Mouse (Mus musculus) liver, embryonic 14.5 days (tissue): Measurements from ENCODE around the gene Gm42715. TPM values are rescaled to one million over a fixed set of nuclear protein-coding genes. Genes with fewer than 3 reads are reported as not detected.

Experiments used
- ATAC-seq: fragments of 200-750 bp; cut with Nextera tagmentation; 2 replicates; pipeline ENCODE4 v1.8.0; 2017; ENCODE audit warnings: moderate number of reproducible peaks, mild to moderate bottlenecking, moderate library complexity; ENCODE audit not compliant: insufficient read depth
- DNase-seq, 3 experiments: peaks; one replicate each; pipeline ENCODE4 v3.0.0-alpha.2; 2012 to 2013; ENCODE audit warnings: low read depth in 3 of 3, low spot score in 3 of 3
- H3K27ac ChIP-seq: fragments of 300-500 bp; sonication (generic); 2 replicates; pipeline ENCODE4 v1.5.1; 2014; ENCODE audit warnings: moderate library complexity, mild to moderate bottlenecking, control low read depth, inconsistent platforms
- H3K27me3 ChIP-seq: fragments of 300-500 bp; sonication (generic); 2 replicates; pipeline ENCODE4 v1.6.1; 2014; ENCODE audit warnings: mild to moderate bottlenecking, low read length, moderate library complexity; ENCODE audit not compliant: control insufficient read depth, insufficient read depth
- H3K36me3 ChIP-seq: fragments of 300-500 bp; sonication (generic); replicated peaks from 2 replicates; pipeline ENCODE4 v1.6.1; 2014; ENCODE audit warnings: low read depth; ENCODE audit not compliant: control insufficient read depth, insufficient read depth
- H3K4me1 ChIP-seq, 2 experiments: fragments of 200-500 bp in 1 of 2; fragments of 300-500 bp in 1 of 2; sonication (generic) in 1 of 2; replicated peaks; 2 replicates each; pipeline ENCODE4 v1.6.1; 2012 to 2014; ENCODE audit warnings: antibody characterized with exemption in 1 of 2, inconsistent platforms in 1 of 2, low read length in 1 of 2; ENCODE audit not compliant: control insufficient read depth in 2 of 2, insufficient read depth in 2 of 2
- H3K4me2 ChIP-seq: fragments of 300-500 bp; sonication (generic); 2 replicates; pipeline ENCODE4 v1.6.1; 2014; ENCODE audit warnings: low read depth, mild to moderate bottlenecking, control low read depth, moderate library complexity
- H3K4me3 ChIP-seq, 2 experiments: fragments of 200-500 bp in 1 of 2; fragments of 300-500 bp in 1 of 2; sonication (generic) in 1 of 2; 2 replicates each; pipeline ENCODE4 v1.5.1; 2012 to 2014; ENCODE audit warnings: low read depth in 2 of 2, low read length in 2 of 2, mild to moderate bottlenecking in 2 of 2, control low read depth in 1 of 2, inconsistent platforms in 1 of 2, moderate library complexity in 1 of 2; ENCODE audit not compliant: insufficient read depth in 1 of 2
- H3K9ac ChIP-seq: fragments of 300-500 bp; sonication (generic); replicated peaks from 2 replicates; pipeline ENCODE4 v1.6.1; 2014; ENCODE audit warnings: mild to moderate bottlenecking, control low read depth, moderate library complexity
- H3K9me3 ChIP-seq: fragments of 300-500 bp; sonication (generic); 2 replicates; pipeline ENCODE4 v1.6.1; 2016; ENCODE audit warnings: low read length, mixed read lengths; ENCODE audit not compliant: control insufficient read depth
- CTCF ChIP-seq: IDR thresholded peaks from 2 replicates; pipeline ENCODE4 v1.5.1; 2016; ENCODE audit warnings: antibody characterized with exemption, low read depth, control low read depth
- EP300 ChIP-seq: IDR thresholded peaks from 2 replicates; pipeline ENCODE4 v1.6.1; 2016; ENCODE audit warnings: antibody characterized with exemption, low read depth
- WGBS: fragments of 180-500 bp; shearing (Covaris S2); extraction: QIAGEN DNeasy Blood & Tissue Kit; methylation state at CpG from one replicate; pipeline ENCODE4 v1.1.7; 2014; ENCODE audit not compliant: insufficient replicate concordance; 5-methylcytosine and 5-hydroxymethylcytosine counted together
- polyA plus RNA-seq, 2 experiments: library from polyadenylated mRNA; depleted of rRNA in 1 of 2; stranded (reverse) in 1 of 2; unstranded in 1 of 2; fragments of >200 nt; fragmentation: Nextera tagmentation in 1 of 2; extraction: Ambion mirVana in 1 of 2; gene quantifications; 2 replicates each; pipeline versions ENCODE4 v1.2.1 to v1.2.3; 2012 to 2014

Gene Gm42715
- polyA plus RNA-seq, 2 experiments = 4.7 to 6.0 TPM

GRCm38 (mm10) chr7:127611011-127611410 lies 91.6 kb downstream of the Gm42715 start:
- H3K27me3 ChIP-seq = no peaks in the 10 kb centered on the region
- TF ChIP-seq EP300 = no peak
- no peak for TF ChIP-seq CTCF
- DNase-seq (no peak), ATAC-seq (no peak)
- peaks cover 0 to 4% of the 10 kb centered on the region in 2 experiments; a peak in 1 of 4 replicates for H3K4me1 ChIP-seq
- no peak overlapping the region for H3K4me3 ChIP-seq
- H3K4me2 ChIP-seq = no peak overlapping the region
- no peaks in the 10 kb centered on the region; the same call in 1 of the 2 replicates for H3K36me3 ChIP-seq
- no peak overlapping the region for H3K27ac ChIP-seq
- 92% methylated on average over 29 of the region's 29 CpGs for WGBS
- H3K9me3 ChIP-seq = no peaks in the 10 kb centered on the region
- H3K9ac ChIP-seq = no peak overlapping the region

DNA sequence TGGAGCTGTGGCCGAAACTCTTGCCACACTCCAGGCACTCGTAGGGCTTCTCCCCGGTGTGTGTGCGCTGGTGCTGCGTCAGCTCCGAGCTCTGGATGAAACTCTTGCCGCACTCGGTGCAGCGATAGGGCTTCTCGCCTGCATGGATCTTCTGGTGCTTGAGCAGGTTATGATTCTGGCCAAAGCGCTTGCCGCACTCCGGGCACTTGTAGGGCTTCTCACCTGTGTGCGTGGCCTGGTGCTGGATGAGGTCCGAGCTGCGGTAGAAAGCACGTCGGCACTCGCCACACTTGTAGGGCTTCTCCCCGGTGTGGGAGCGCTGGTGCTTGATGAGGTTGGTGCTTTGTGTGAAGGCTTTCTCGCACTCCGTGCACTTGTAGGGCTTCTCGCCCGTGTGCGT lies 92.2 kb downstream of the Gm42715 start:
- 93% methylated on average over 26 of the region's 26 CpGs for WGBS
- H3K36me3 ChIP-seq = no peaks in the 10 kb centered on the region; the same call in 1 of the 2 replicates
- peaks cover 0 to 6% of the 10 kb centered on the region in 2 experiments; a peak in 1 of 4 replicates for H3K4me1 ChIP-seq
- no peaks in the 10 kb centered on the region for H3K9me3 ChIP-seq
- no peak overlapping the region for H3K27ac ChIP-seq
- H3K9ac ChIP-seq = no peak overlapping the region
- no peak for ATAC-seq
- no peak overlapping the region for H3K4me3 ChIP-seq
- H3K27me3 ChIP-seq = no peaks in the 10 kb centered on the region
- H3K4me2 ChIP-seq = no peak overlapping the region
- TF ChIP-seq EP300 (no peak), CTCF (no peak)
- no peak for DNase-seq

GRCm38 (mm10) chr7:127613501-127613900 lies 94.1 kb downstream of the Gm42715 start:
- H3K9me3 ChIP-seq = no peaks in the 10 kb centered on the region
- WGBS = 78% methylated on average over 8 of the region's 8 CpGs
- no peak for DNase-seq
- no peak overlapping the region for H3K9ac ChIP-seq
- peaks cover 0 to 6% of the 10 kb centered on the region in 2 experiments; a peak in 1 of 4 replicates for H3K4me1 ChIP-seq
- H3K4me3 ChIP-seq = no peak overlapping the region
- no peaks in the 10 kb centered on the region; the same call in 1 of the 2 replicates for H3K36me3 ChIP-seq
- no peaks in the 10 kb centered on the region for H3K27me3 ChIP-seq
- H3K4me2 ChIP-seq = no peak overlapping the region
- ATAC-seq = no peak
- no peak overlapping the region for H3K27ac ChIP-seq
- TF ChIP-seq CTCF (no peak), EP300 (no peak)

DNA sequence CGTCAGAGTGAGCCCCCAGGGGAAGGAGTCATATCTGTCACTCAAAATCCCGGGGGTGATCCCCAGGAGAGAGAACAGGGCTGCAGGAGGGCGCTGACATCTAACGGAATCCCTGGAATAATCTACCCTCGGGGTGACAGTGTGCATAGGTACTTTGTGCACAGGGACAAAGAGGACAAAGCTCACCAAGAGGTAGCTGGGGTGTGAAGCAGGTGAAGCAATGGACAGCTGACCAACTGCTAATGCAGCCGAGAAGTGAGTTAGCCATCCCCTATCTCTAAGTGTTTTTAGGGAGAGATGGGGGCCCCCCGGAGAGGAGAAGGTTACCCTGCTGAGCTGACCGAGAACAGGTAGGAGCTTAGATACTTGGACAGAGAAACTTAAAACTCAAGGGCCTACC lies 94.7 kb downstream of the Gm42715 start:
- Histone ChIP-seq H3K27me3 (no peaks in the 10 kb centered on the region), H3K36me3 (no peaks in the 10 kb centered on the region; the same call in 1 of the 2 replicates), H3K9ac (peak overlapping the region; percentile 84), H3K27ac (no peak overlapping the region), H3K4me1 (peaks cover 0 to 6% of the 10 kb centered on the region in 2 experiments; a peak in 1 of 4 replicates), H3K9me3 (no peaks in the 10 kb centered on the region), H3K4me2 (peak overlapping the region; percentile 94), H3K4me3 (peak overlapping the region; percentile 68 to 87)
- peak; percentile 9; the same call in 1 of the 2 replicates for ATAC-seq
- WGBS = 32% methylated on average over 8 of the region's 8 CpGs
- TF ChIP-seq CTCF (no peak), EP300 (no peak)
- DNase-seq = no peak

- peak overlapping the region; percentile 94 for H3K4me2 ChIP-seq
- no peak for DNase-seq
- H3K9ac ChIP-seq = peak overlapping the region; percentile 84
- TF ChIP-seq CTCF = no peak
- no peak for TF ChIP-seq EP300
- H3K36me3 ChIP-seq = no peaks in the 10 kb centered on the region; the same call in 1 of the 2 replicates
- H3K27ac ChIP-seq = peak overlapping the region; percentile 12; the same call in 1 of the 2 replicates
- no peaks in the 10 kb centered on the region for H3K27me3 ChIP-seq
- H3K4me1 ChIP-seq = peaks cover 0 to 6% of the 10 kb centered on the region in 2 experiments; a peak in 1 of 4 replicates
- ATAC-seq = peak; percentile 68
- WGBS = under 1% methylated on average over 42 of the region's 44 CpGs
- H3K4me3 ChIP-seq = peak overlapping the region; percentile 68 to 87
- no peaks in the 10 kb centered on the region for H3K9me3 ChIP-seq
Observed at GRCm38 (mm10) chr7:127614511-127614890, 95.1 kb downstream of the Gm42715 start.
